Mouse (Mus musculus): ENCODE measurements around the gene Ppp1r21. TPM values are rescaled to one million over a fixed set of nuclear protein-coding genes. Genes with fewer than 3 reads are reported as not detected.

The Ppp1r21 gene
- polyA plus RNA-seq, 1 experiment from 2014 or later: 23.8 TPM

DNA sequence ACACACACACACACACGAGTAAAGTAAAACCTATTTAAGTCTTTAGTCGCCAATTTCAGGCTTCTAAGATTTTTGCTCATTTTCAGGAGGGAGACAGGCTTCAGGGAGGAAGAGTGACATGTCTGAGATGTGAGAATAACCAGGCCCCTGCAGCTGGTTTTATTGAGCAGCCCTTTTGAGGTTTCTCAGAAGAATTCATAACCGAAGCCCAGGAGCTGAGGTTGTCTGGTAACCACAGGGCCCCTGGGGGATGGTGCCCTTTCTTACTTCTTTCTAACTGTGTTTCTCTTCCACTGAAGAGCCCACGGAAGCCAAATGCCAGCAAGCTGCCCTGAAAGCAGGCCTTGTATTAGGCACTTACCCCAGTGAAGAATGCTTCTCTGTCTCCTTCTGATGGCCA, 91.0 kb downstream of the Ppp1r21 start:
- Histone ChIP-seq H3K27me3 (ENCODE audit: control insufficient read depth, insufficient read depth, low read length) (no peaks in the 10 kb centered on the region), H3K36me3 (ENCODE audit: control insufficient read depth, insufficient read depth, low read length) (no peaks in the 10 kb centered on the region), H3K27ac (ENCODE audit: low read depth, low read length) (no peak overlapping the region), H3K4me3 (ENCODE audit: low read depth, low read length) (no peak overlapping the region), H3K9me3 (ENCODE audit: control insufficient read depth, low read length) (no peaks in the 10 kb centered on the region), H3K4me2 (ENCODE audit: low read depth, low read length, severe bottlenecking) (no peak overlapping the region), H3K4me1 (replicated peaks; ENCODE audit: control insufficient read depth, insufficient read depth, low read length) (no peaks in the 10 kb centered on the region), H3K9ac (ENCODE audit: low read length) (no peak overlapping the region)
- WGBS: 89% methylated on average over 4 of the region's 4 CpGs
- DNase-seq (ENCODE audit: low spot score) (no peak), ATAC-seq (replicated peaks; ENCODE audit: low FRiP score) (no peak)

DNA sequence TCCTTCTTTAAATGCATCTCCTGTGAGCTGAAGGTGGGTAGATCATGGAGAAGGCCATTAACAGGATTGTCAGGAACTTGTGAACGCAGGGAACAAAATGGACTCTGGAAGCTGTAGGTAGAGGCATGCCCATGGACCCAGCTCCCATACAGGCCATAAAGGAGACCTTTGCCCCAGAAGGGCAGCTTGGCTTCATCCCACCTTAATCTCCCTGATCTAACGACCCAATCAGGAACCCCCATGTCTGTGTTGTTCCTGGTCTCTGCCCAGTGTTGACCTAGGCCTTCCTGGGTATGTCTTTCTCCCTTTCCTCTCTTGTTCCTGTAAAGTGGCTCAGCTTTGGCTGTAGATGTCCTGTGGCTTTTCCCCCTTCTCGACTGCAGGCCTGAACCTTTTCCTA, 91.5 kb downstream of the Ppp1r21 start:
- 0 out of 2 replicates have a peak, but pooled peaks cover under 1% of the 10 kb centered on the region for H3K4me1 ChIP-seq (replicated peaks; ENCODE audit: control insufficient read depth, insufficient read depth, low read length)
- 93% methylated on average over 3 of the region's 3 CpGs for WGBS
- H3K27ac ChIP-seq (ENCODE audit: low read depth, low read length): no peak overlapping the region
- H3K27me3 ChIP-seq (ENCODE audit: control insufficient read depth, insufficient read depth, low read length): no peaks in the 10 kb centered on the region
- no peaks in the 10 kb centered on the region for H3K36me3 ChIP-seq (ENCODE audit: control insufficient read depth, insufficient read depth, low read length)
- H3K4me2 ChIP-seq (ENCODE audit: low read depth, low read length, severe bottlenecking): no peak overlapping the region
- DNase-seq (ENCODE audit: low spot score) (no peak), ATAC-seq (replicated peaks; ENCODE audit: low FRiP score) (no peak)
- no peak overlapping the region for H3K4me3 ChIP-seq (ENCODE audit: low read depth, low read length)
- H3K9ac ChIP-seq (ENCODE audit: low read length): no peak overlapping the region
- no peaks in the 10 kb centered on the region for H3K9me3 ChIP-seq (ENCODE audit: control insufficient read depth, low read length)

DNA sequence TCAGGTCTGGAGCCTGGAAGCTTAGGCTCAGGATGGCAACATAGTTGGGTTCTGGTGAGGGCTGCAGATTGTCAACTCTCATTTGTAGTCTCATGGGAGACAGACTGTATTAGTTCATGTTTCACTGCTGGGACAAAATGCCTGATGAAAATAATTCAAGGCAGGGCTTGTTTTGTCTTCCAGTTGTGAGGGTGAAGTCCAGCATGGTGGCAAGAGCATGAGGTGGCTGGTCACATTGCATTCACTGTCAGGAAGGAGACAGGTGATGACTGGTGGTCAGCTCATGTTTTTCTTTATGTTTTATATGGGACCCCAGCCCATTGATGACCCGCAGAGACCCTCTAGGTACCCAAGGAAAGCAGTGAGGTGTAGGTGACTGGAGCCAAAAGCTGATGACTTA, 92.8 kb downstream of the Ppp1r21 start:
- no peak overlapping the region for H3K4me3 ChIP-seq (ENCODE audit: low read depth, low read length)
- H3K4me2 ChIP-seq (ENCODE audit: low read depth, low read length, severe bottlenecking): no peak overlapping the region
- no peaks in the 10 kb centered on the region for H3K36me3 ChIP-seq (ENCODE audit: control insufficient read depth, insufficient read depth, low read length)
- DNase-seq (ENCODE audit: low spot score) (no peak), ATAC-seq (replicated peaks; ENCODE audit: low FRiP score) (no peak)
- WGBS: 92% methylated on average over 1 of the region's 1 CpGs
- no peaks in the 10 kb centered on the region for H3K9me3 ChIP-seq (ENCODE audit: control insufficient read depth, low read length)
- H3K27ac ChIP-seq (ENCODE audit: low read depth, low read length): no peak overlapping the region
- 0 out of 2 replicates have a peak, but pooled peaks cover 3% of the 10 kb centered on the region for H3K4me1 ChIP-seq (replicated peaks; ENCODE audit: control insufficient read depth, insufficient read depth, low read length)
- H3K9ac ChIP-seq (ENCODE audit: low read length): no peak overlapping the region
- no peaks in the 10 kb centered on the region for H3K27me3 ChIP-seq (ENCODE audit: control insufficient read depth, insufficient read depth, low read length)

DNA sequence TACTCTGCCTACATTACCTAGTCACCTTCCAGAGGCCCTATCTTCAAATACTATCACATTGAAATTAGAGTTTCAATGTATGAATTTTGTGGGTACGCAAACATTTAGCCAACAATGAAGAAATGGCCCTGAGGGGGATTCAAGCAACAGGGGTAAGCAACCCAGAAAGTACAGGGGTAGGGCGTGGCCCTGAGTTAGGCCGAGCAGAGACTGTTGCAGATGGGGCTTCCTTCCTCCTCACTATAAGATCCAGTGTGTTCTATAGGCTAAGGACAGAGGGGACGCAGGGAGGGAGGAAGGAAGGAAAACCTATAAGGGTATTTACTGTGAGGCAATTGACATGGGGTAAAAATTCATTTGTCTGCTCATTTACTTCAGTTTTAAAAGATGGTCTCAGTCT, 94.5 kb downstream of the Ppp1r21 start:
- Histone ChIP-seq H3K27ac (ENCODE audit: low read depth, low read length) (no peak overlapping the region), H3K9me3 (ENCODE audit: control insufficient read depth, low read length) (no peaks in the 10 kb centered on the region), H3K36me3 (ENCODE audit: control insufficient read depth, insufficient read depth, low read length) (no peaks in the 10 kb centered on the region), H3K4me1 (replicated peaks; ENCODE audit: control insufficient read depth, insufficient read depth, low read length) (peaks cover 3% of the 10 kb centered on the region; the same call in 1 of the 2 replicates), H3K4me2 (ENCODE audit: low read depth, low read length, severe bottlenecking) (no peak overlapping the region), H3K4me3 (ENCODE audit: low read depth, low read length) (no peak overlapping the region), H3K9ac (ENCODE audit: low read length) (no peak overlapping the region), H3K27me3 (ENCODE audit: control insufficient read depth, insufficient read depth, low read length) (no peaks in the 10 kb centered on the region)
- WGBS: 94% methylated on average over 4 of the region's 4 CpGs
- ATAC-seq (replicated peaks; ENCODE audit: low FRiP score) (no peak), DNase-seq (ENCODE audit: low spot score) (no peak)

DNA sequence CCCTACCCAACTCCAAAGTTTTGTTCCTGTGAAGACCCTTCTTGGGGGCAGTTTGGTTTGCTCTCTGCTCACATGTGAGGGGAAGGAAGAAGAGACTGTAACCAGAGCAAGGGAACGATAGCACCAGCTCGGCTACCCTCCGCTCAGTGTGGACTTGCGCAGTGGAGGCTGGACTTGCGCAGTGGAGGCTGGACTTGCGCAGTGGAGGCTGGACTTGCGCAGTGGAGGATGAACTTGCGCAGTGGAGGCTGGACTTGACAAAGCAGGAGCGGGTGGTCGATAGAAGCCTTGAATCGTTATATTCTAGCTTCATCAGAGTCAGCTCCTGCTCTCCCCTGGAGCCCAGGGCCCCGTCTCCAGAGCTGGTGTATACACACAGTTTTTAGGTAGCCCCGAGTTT, 95.4 kb downstream of the Ppp1r21 start:
- no peak overlapping the region for H3K27ac ChIP-seq (ENCODE audit: low read depth, low read length)
- no peaks in the 10 kb centered on the region for H3K36me3 ChIP-seq (ENCODE audit: control insufficient read depth, insufficient read depth, low read length)
- no peak overlapping the region for H3K9ac ChIP-seq (ENCODE audit: low read length)
- no peaks in the 10 kb centered on the region for H3K27me3 ChIP-seq (ENCODE audit: control insufficient read depth, insufficient read depth, low read length)
- DNase-seq (ENCODE audit: low spot score) (no peak), ATAC-seq (replicated peaks; ENCODE audit: low FRiP score) (no peak)
- H3K9me3 ChIP-seq (ENCODE audit: control insufficient read depth, low read length): no peaks in the 10 kb centered on the region
- WGBS: 94% methylated on average over 13 of the region's 13 CpGs
- no peak overlapping the region for H3K4me2 ChIP-seq (ENCODE audit: low read depth, low read length, severe bottlenecking)
- peaks cover 5% of the 10 kb centered on the region for H3K4me1 ChIP-seq (replicated peaks; ENCODE audit: control insufficient read depth, insufficient read depth, low read length)
- H3K4me3 ChIP-seq (ENCODE audit: low read depth, low read length): no peak overlapping the region

DNA sequence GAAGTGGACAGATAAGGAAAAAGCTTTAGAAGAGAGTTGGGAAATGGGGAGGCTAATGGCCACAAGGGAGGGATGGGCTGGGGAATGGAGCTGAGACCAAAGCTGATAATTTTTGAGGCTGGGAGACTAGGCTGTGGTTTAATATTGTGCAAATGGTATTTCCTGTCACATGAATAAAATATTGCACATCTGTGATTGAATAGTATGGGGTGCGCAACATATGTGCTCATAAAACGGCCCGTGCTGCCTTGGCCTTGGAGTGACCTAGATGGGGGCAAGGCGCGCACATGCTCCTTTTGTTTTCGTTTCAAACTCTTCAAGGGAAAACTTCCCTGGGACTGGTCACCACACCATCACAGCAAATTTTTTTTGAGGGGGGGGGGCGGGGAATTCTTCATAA, 96.0 kb downstream of the Ppp1r21 start:
- ATAC-seq (replicated peaks; ENCODE audit: low FRiP score) (no peak), DNase-seq (ENCODE audit: low spot score) (no peak)
- Histone ChIP-seq H3K4me3 (ENCODE audit: low read depth, low read length) (no peak overlapping the region), H3K9me3 (ENCODE audit: control insufficient read depth, low read length) (no peaks in the 10 kb centered on the region), H3K27ac (ENCODE audit: low read depth, low read length) (no peak overlapping the region), H3K36me3 (ENCODE audit: control insufficient read depth, insufficient read depth, low read length) (no peaks in the 10 kb centered on the region), H3K27me3 (ENCODE audit: control insufficient read depth, insufficient read depth, low read length) (no peaks in the 10 kb centered on the region), H3K9ac (ENCODE audit: low read length) (no peak overlapping the region), H3K4me2 (ENCODE audit: low read depth, low read length, severe bottlenecking) (no peak overlapping the region), H3K4me1 (replicated peaks; ENCODE audit: control insufficient read depth, insufficient read depth, low read length) (peaks cover 5% of the 10 kb centered on the region)
- WGBS: 78% methylated on average over 7 of the region's 7 CpGs

DNA sequence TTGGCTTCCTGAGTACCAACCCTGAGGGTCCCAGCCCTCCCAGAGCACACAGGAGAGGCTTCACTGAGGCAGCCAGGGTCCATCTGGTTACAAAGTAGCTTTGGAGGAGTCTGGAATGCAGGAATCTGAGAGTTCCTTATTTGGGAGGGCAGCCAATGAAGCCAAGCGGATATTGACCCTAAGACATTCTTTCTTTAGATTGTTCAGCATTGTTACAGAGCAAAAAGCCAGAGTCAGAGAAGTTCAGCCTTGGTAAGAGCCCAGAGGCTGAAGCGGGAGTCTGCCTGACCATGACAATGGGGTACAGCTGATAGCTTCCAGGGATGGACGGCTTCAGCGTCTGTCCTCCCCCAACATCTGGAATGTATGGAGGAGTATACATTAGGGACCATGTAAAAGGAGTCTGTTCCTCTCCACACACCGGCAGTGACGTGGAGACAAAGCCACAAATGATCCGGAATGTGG, 96.5 kb downstream of the Ppp1r21 start:
- Histone ChIP-seq H3K4me3 (ENCODE audit: low read depth, low read length) (no peak overlapping the region), H3K9ac (ENCODE audit: low read length) (no peak overlapping the region), H3K4me1 (replicated peaks; ENCODE audit: control insufficient read depth, insufficient read depth, low read length) (peaks cover 5% of the 10 kb centered on the region), H3K27ac (ENCODE audit: low read depth, low read length) (0 out of 2 replicates have a peak overlapping the region, but pooled peaks have one; percentile 39), H3K4me2 (ENCODE audit: low read depth, low read length, severe bottlenecking) (no peak overlapping the region), H3K36me3 (ENCODE audit: control insufficient read depth, insufficient read depth, low read length) (no peaks in the 10 kb centered on the region), H3K9me3 (ENCODE audit: control insufficient read depth, low read length) (no peaks in the 10 kb centered on the region), H3K27me3 (ENCODE audit: control insufficient read depth, insufficient read depth, low read length) (no peaks in the 10 kb centered on the region)
- 41% methylated on average over 7 of the region's 7 CpGs for WGBS
- DNase-seq (ENCODE audit: low spot score): no peak
- ATAC-seq (replicated peaks; ENCODE audit: low FRiP score): no peak

DNA sequence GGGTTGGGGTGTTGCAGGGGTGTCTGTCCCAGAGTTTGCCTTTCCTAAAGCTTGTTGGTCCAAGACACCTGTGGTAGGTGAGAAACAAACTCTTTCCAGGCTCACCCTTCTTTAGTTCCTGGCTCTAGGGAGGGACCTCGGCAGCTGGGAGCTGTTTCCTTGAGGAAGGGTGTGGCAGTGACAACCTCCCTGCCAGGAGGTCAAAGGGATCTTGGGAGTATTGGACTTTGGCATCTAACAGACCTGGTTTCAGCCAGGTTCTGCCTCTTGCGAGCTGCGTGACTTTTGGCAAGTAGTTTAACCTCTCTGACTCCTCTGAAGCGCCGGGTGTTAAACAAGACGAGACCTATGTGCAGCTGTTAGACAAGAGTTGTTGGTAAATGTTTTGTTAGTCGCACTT, 97.2 kb downstream of the Ppp1r21 start:
- no peaks in the 10 kb centered on the region for H3K27me3 ChIP-seq (ENCODE audit: control insufficient read depth, insufficient read depth, low read length)
- no peaks in the 10 kb centered on the region for H3K9me3 ChIP-seq (ENCODE audit: control insufficient read depth, low read length)
- peaks cover 5% of the 10 kb centered on the region for H3K4me1 ChIP-seq (replicated peaks; ENCODE audit: control insufficient read depth, insufficient read depth, low read length)
- ATAC-seq (replicated peaks; ENCODE audit: low FRiP score) (no peak), DNase-seq (ENCODE audit: low spot score) (no peak)
- H3K4me3 ChIP-seq (ENCODE audit: low read depth, low read length): no peak overlapping the region
- 84% methylated on average over 7 of the region's 7 CpGs for WGBS
- no peaks in the 10 kb centered on the region for H3K36me3 ChIP-seq (ENCODE audit: control insufficient read depth, insufficient read depth, low read length)
- no peak overlapping the region for H3K4me2 ChIP-seq (ENCODE audit: low read depth, low read length, severe bottlenecking)
- H3K9ac ChIP-seq (ENCODE audit: low read length): no peak overlapping the region
- no peak overlapping the region for H3K27ac ChIP-seq (ENCODE audit: low read depth, low read length)

DNA sequence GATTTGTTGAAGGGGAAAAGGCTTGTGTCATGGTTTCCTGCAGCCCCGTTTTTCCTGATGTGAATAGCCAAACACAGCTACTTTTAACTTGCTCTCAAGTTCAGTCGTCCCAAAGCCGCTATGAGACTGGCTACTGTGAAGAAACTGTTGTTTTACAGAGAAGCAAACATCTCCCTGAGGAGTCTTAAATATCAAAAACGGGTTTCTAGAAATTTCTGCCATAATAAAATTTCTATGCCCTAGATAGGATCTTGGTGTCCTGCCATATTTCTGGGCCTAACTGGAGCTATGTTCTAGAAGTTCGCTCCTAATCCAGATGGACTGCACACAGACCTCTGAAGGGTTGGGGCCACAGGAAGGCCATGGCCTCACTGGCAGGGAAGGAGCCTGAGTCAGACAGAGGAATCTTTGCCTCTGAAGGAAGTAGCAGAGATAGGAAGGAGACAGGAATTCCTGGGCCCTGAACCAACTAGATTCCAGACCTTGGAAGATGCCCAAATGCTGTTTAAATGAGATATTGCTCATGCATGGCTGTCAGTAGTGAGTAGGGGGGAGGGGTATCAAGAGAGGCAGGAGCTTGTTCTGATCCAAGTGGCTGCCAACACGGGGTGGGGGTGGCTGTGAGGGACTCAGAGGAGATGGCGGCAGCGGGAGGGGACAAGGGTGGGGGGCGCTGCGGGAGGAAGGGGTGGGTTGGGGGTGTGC, 98.9 kb downstream of the Ppp1r21 start:
- no peak overlapping the region for H3K9ac ChIP-seq (ENCODE audit: low read length)
- H3K4me3 ChIP-seq (ENCODE audit: low read depth, low read length): no peak overlapping the region
- ATAC-seq (replicated peaks; ENCODE audit: low FRiP score) (peak; percentile 4; the same call in 1 of the 2 replicates), DNase-seq (ENCODE audit: low spot score) (no peak)
- H3K27ac ChIP-seq (ENCODE audit: low read depth, low read length): no peak overlapping the region
- H3K27me3 ChIP-seq (ENCODE audit: control insufficient read depth, insufficient read depth, low read length): no peaks in the 10 kb centered on the region
- 60% methylated on average over 10 of the region's 10 CpGs for WGBS
- peaks cover 5% of the 10 kb centered on the region for H3K4me1 ChIP-seq (replicated peaks; ENCODE audit: control insufficient read depth, insufficient read depth, low read length)
- H3K4me2 ChIP-seq (ENCODE audit: low read depth, low read length, severe bottlenecking): no peak overlapping the region
- H3K9me3 ChIP-seq (ENCODE audit: control insufficient read depth, low read length): no peaks in the 10 kb centered on the region
- no peaks in the 10 kb centered on the region for H3K36me3 ChIP-seq (ENCODE audit: control insufficient read depth, insufficient read depth, low read length)

Measured in forebrain, embryonic 11.5 days (tissue).